Mouse (Mus musculus) adrenal gland, postnatal 4 days (tissue): ENCODE results near the gene Man1c1. TPM values are rescaled to one million over a fixed set of nuclear protein-coding genes. Genes with fewer than 3 reads are reported as not detected.
A peak's percentile ranks its signal among the peaks of the same experiment; 100 is the strongest.

ENCODE experiments used
- DNase-seq, 2 experiments: peaks; one replicate each; pipeline ENCODE4 v3.0.0; 2021 to 2022; ENCODE audit warnings: low spot score in 2 of 2, mixed read lengths in 2 of 2
- total RNA-seq, 2 experiments: library from RNA; stranded (reverse); gene quantifications; 2 replicates each; pipeline ENCODE4 v1.2.3; 2021

Man1c1 gene
- total RNA-seq, 2 experiments from 2014 or later: 28.6 to 29.6 TPM

GRCm38 (mm10) chr4:134557626-134558249 is 146.4 kb downstream of the Man1c1 start:
- DNase-seq: no peak

- DNase-seq: no peak
These were observed 148.0 kb downstream of the Man1c1 start for GRCm38 (mm10) chr4:134555956-134556580.

GRCm38 (mm10) chr4:134553631-134554030 is 150.5 kb downstream of the Man1c1 start:
- DNase-seq: no peak

GRCm38 (mm10) chr4:134551494-134552316 is 152.4 kb downstream of the Man1c1 start, which contains the start of gene Selenon:
TSS of gene Selenon (minus strand) at chr4:134552166.
- DNase-seq: peak; percentile 36 to 39

- DNase-seq: no peak
These were observed 154.2 kb downstream of the Man1c1 start for GRCm38 (mm10) chr4:134549899-134550298.

GRCm38 (mm10) chr4:134548169-134548938 is 155.7 kb downstream of the Man1c1 start:
- DNase-seq: no peak

GRCm38 (mm10) chr4:134546814-134547705 is 157.0 kb downstream of the Man1c1 start:
- DNase-seq: no peak

- peak; percentile 87 to 94 for DNase-seq
These were observed 160.8 kb downstream of the Man1c1 start for GRCm38 (mm10) chr4:134543261-134543660.

- DNase-seq: no peak
These were observed 161.4 kb downstream of the Man1c1 start for GRCm38 (mm10) chr4:134542726-134543125.

GRCm38 (mm10) chr4:134538997-134539580 is 165.0 kb downstream of the Man1c1 start:
- no peak for DNase-seq

- no peak for DNase-seq
These were observed 168.3 kb downstream of the Man1c1 start for GRCm38 (mm10) chr4:134535787-134536151.

GRCm38 (mm10) chr4:134534932-134535786 is 168.9 kb downstream of the Man1c1 start, which contains the start of gene Mtfr1l:
TSS of gene Mtfr1l (minus strand) at chr4:134535387.
- DNase-seq: peak; percentile 93 to 97

- DNase-seq: peak in 1 of 2 experiments; percentile 47
These were observed 169.8 kb downstream of the Man1c1 start for GRCm38 (mm10) chr4:134534124-134534886.

GRCm38 (mm10) chr4:134533421-134533820 is 170.7 kb downstream of the Man1c1 start:
- DNase-seq: no peak

GRCm38 (mm10) chr4:134532928-134533327 is 171.2 kb downstream of the Man1c1 start:
- no peak for DNase-seq

GRCm38 (mm10) chr4:134526220-134526619 is 177.9 kb downstream of the Man1c1 start:
- DNase-seq: no peak

- DNase-seq: no peak
These were observed 178.3 kb downstream of the Man1c1 start for GRCm38 (mm10) chr4:134525806-134526205.

- DNase-seq: no peak
These were observed 180.6 kb downstream of the Man1c1 start for GRCm38 (mm10) chr4:134523447-134523846.
